Mouse (Mus musculus): ENCODE data around the gene Rimkla. TPM values are rescaled to one million over a fixed set of nuclear protein-coding genes. Genes with fewer than 3 reads are reported as not detected.
A peak's percentile ranks its signal among the peaks of the same experiment; 100 is the strongest.

Rimkla gene
- total RNA-seq, 1 experiment from 2014 or later: not detected

GRCm38 (mm10) chr4:119483051-119483450 is 9.4 kb downstream of the Rimkla start:
- ATAC-seq (replicated peaks; ENCODE audit: insufficient number of reproducible peaks, low FRiP score, low TSS enrichment, poor library complexity, severe bottlenecking): no peak

- no peak for ATAC-seq (replicated peaks; ENCODE audit: insufficient number of reproducible peaks, low FRiP score, low TSS enrichment, poor library complexity, severe bottlenecking)
These were observed 19.3 kb downstream of the Rimkla start for GRCm38 (mm10) chr4:119473150-119473549.

- no peak for ATAC-seq (replicated peaks; ENCODE audit: insufficient number of reproducible peaks, low FRiP score, low TSS enrichment, poor library complexity, severe bottlenecking)
These were observed 19.9 kb downstream of the Rimkla start for GRCm38 (mm10) chr4:119472545-119472944.

- no peak for ATAC-seq (replicated peaks; ENCODE audit: insufficient number of reproducible peaks, low FRiP score, low TSS enrichment, poor library complexity, severe bottlenecking)
These were observed 24.6 kb downstream of the Rimkla start for GRCm38 (mm10) chr4:119467720-119468380.

GRCm38 (mm10) chr4:119465841-119466240 is 26.6 kb downstream of the Rimkla start:
- ATAC-seq (replicated peaks; ENCODE audit: insufficient number of reproducible peaks, low FRiP score, low TSS enrichment, poor library complexity, severe bottlenecking): no peak

GRCm38 (mm10) chr4:119463756-119464419 is 28.5 kb downstream of the Rimkla start:
- ATAC-seq (replicated peaks; ENCODE audit: insufficient number of reproducible peaks, low FRiP score, low TSS enrichment, poor library complexity, severe bottlenecking): 0 out of 2 replicates have a peak, but pooled peaks have one; percentile 19

- no peak for ATAC-seq (replicated peaks; ENCODE audit: insufficient number of reproducible peaks, low FRiP score, low TSS enrichment, poor library complexity, severe bottlenecking)
These were observed 29.3 kb downstream of the Rimkla start for GRCm38 (mm10) chr4:119462858-119463755.

GRCm38 (mm10) chr4:119462457-119462856 is 30.0 kb downstream of the Rimkla start:
- no peak for ATAC-seq (replicated peaks; ENCODE audit: insufficient number of reproducible peaks, low FRiP score, low TSS enrichment, poor library complexity, severe bottlenecking)

GRCm38 (mm10) chr4:119460728-119461141 is 31.7 kb downstream of the Rimkla start:
- no peak for ATAC-seq (replicated peaks; ENCODE audit: insufficient number of reproducible peaks, low FRiP score, low TSS enrichment, poor library complexity, severe bottlenecking)

- ATAC-seq (replicated peaks; ENCODE audit: insufficient number of reproducible peaks, low FRiP score, low TSS enrichment, poor library complexity, severe bottlenecking): no peak
These were observed 32.1 kb downstream of the Rimkla start for GRCm38 (mm10) chr4:119460296-119460695.

GRCm38 (mm10) chr4:119453533-119453932 is 38.9 kb downstream of the Rimkla start:
- ATAC-seq (replicated peaks; ENCODE audit: insufficient number of reproducible peaks, low FRiP score, low TSS enrichment, poor library complexity, severe bottlenecking): no peak

- ATAC-seq (replicated peaks; ENCODE audit: insufficient number of reproducible peaks, low FRiP score, low TSS enrichment, poor library complexity, severe bottlenecking): no peak
These were observed 39.3 kb downstream of the Rimkla start for GRCm38 (mm10) chr4:119453128-119453527.

- no peak for ATAC-seq (replicated peaks; ENCODE audit: insufficient number of reproducible peaks, low FRiP score, low TSS enrichment, poor library complexity, severe bottlenecking)
These were observed 42.0 kb downstream of the Rimkla start for GRCm38 (mm10) chr4:119450436-119450835.

- ATAC-seq (replicated peaks; ENCODE audit: insufficient number of reproducible peaks, low FRiP score, low TSS enrichment, poor library complexity, severe bottlenecking): no peak
These were observed 44.6 kb downstream of the Rimkla start for GRCm38 (mm10) chr4:119447786-119448185.

- no peak for ATAC-seq (replicated peaks; ENCODE audit: insufficient number of reproducible peaks, low FRiP score, low TSS enrichment, poor library complexity, severe bottlenecking)
These were observed 45.2 kb downstream of the Rimkla start for GRCm38 (mm10) chr4:119447261-119447660.

- ATAC-seq (replicated peaks; ENCODE audit: insufficient number of reproducible peaks, low FRiP score, low TSS enrichment, poor library complexity, severe bottlenecking): no peak
These were observed 49.9 kb downstream of the Rimkla start for GRCm38 (mm10) chr4:119442539-119442938.

GRCm38 (mm10) chr4:119441836-119442235 is 50.6 kb downstream of the Rimkla start:
- ATAC-seq (replicated peaks; ENCODE audit: insufficient number of reproducible peaks, low FRiP score, low TSS enrichment, poor library complexity, severe bottlenecking): no peak

- ATAC-seq (replicated peaks; ENCODE audit: insufficient number of reproducible peaks, low FRiP score, low TSS enrichment, poor library complexity, severe bottlenecking): no peak
These were observed 54.5 kb downstream of the Rimkla start for GRCm38 (mm10) chr4:119437936-119438335.

GRCm38 (mm10) chr4:119430678-119431077 is 61.8 kb downstream of the Rimkla start:
- ATAC-seq (replicated peaks; ENCODE audit: insufficient number of reproducible peaks, low FRiP score, low TSS enrichment, poor library complexity, severe bottlenecking): 0 out of 2 replicates have a peak, but pooled peaks have one; percentile 53

Data from monocyte, adult 5-6 weeks (primary cell).